Mouse (Mus musculus) intestine, postnatal 0 days (tissue): Measurements from ENCODE around the gene Itpr1. TPM values are rescaled to one million over a fixed set of nuclear protein-coding genes. Genes with fewer than 3 reads are reported as not detected.

Experiments
- ATAC-seq: fragments of 200-750 bp; cut with Nextera tagmentation; 2 replicates; pipeline ENCODE4 v1.8.0; 2017; ENCODE audit warnings: mild to moderate bottlenecking, moderate TSS enrichment, moderate library complexity
- H3K27ac ChIP-seq: fragments of 300-500 bp; sonication (generic); 2 replicates; pipeline ENCODE4 v1.5.1; 2014; ENCODE audit warnings: mild to moderate bottlenecking, low read depth, low read length, moderate library complexity
- H3K27me3 ChIP-seq: fragments of 300-500 bp; sonication (generic); replicated peaks from 2 replicates; pipeline ENCODE4 v1.6.1; 2014; ENCODE audit warnings: low read length, mixed read lengths; ENCODE audit not compliant: control insufficient read depth, insufficient read depth
- H3K36me3 ChIP-seq: fragments of 300-500 bp; sonication (generic); 2 replicates; pipeline ENCODE4 v1.6.1; 2014; ENCODE audit warnings: mild to moderate bottlenecking, moderate library complexity; ENCODE audit not compliant: control insufficient read depth, insufficient read depth
- H3K4me1 ChIP-seq: fragments of 300-500 bp; sonication (generic); replicated peaks from 2 replicates; pipeline ENCODE4 v1.6.1; 2014; ENCODE audit warnings: antibody characterized with exemption, low read length, mixed read lengths; ENCODE audit not compliant: control insufficient read depth, insufficient read depth
- H3K4me2 ChIP-seq: fragments of 300-500 bp; sonication (generic); replicated peaks from 2 replicates; pipeline ENCODE4 v1.6.1; 2014; ENCODE audit warnings: low read depth, mild to moderate bottlenecking, moderate library complexity
- H3K4me3 ChIP-seq: fragments of 300-500 bp; sonication (generic); 2 replicates; pipeline ENCODE4 v1.5.1; 2014; ENCODE audit warnings: low read depth, low read length
- H3K9ac ChIP-seq: fragments of 300-500 bp; sonication (generic); 2 replicates; pipeline ENCODE4 v1.6.1; 2014; ENCODE audit warnings: mild to moderate bottlenecking, low read depth, low read length
- H3K9me3 ChIP-seq: fragments of 300-500 bp; sonication (generic); 2 replicates; pipeline ENCODE4 v1.6.1; 2016; ENCODE audit warnings: mixed run types; ENCODE audit not compliant: control insufficient read depth
- CTCF ChIP-seq: sonication (generic); IDR thresholded peaks from 2 replicates; pipeline ENCODE4 v1.5.1; 2016; ENCODE audit warnings: low read depth, mild to moderate bottlenecking, control low read depth, antibody characterized with exemption, moderate library complexity
- WGBS: fragments of 180-500 bp; shearing (Covaris S2); extraction: QIAGEN DNeasy Blood & Tissue Kit; methylation state at CpG from one replicate; pipeline ENCODE4 v1.1.7; 2014; 5-methylcytosine and 5-hydroxymethylcytosine counted together
- microRNA-seq: library from miRNA; unstranded; fragments of <30 nt; microRNA quantifications from one replicate; pipeline ENCODE4, GENCODE M21; 2016
- polyA plus RNA-seq: library from polyadenylated mRNA; unstranded; fragments of >200 nt; fragmentation: Nextera tagmentation; extraction: Ambion mirVana; gene quantifications from 2 replicates; pipeline ENCODE4 v1.2.1, GENCODE M21; 2015

Gene Itpr1
- polyA plus RNA-seq, 1 experiment from 2014 or later, result 6.4 TPM

DNA sequence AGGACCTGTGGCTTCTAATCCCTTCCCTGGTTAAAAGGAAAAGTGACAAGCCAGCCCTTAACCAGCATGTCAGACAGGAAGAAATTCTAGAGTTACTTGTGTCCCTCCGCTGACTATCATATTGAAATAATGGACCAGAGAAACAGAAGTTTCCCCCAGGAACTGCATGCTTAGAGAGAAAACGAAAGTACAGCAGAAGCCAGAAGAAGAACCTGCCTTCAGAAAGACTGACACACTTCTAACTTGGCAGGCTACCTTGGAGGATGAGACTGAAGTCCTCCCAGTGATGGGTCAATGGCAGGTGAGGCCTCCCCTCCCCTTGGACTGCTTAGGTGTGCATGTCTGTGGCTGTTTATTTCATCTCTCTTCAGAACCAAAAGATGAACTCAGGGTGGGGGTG, 386.4 kb downstream of the Itpr1 start:
- H3K9ac ChIP-seq, result no peak overlapping the region
- TF ChIP-seq CTCF, result no peak
- H3K4me1 ChIP-seq, result no peaks in the 10 kb centered on the region
- no peak overlapping the region for H3K4me3 ChIP-seq
- 85% methylated on average over 2 of the region's 2 CpGs for WGBS
- ATAC-seq, result no peak
- no peaks in the 10 kb centered on the region for H3K36me3 ChIP-seq
- no peaks in the 10 kb centered on the region for H3K9me3 ChIP-seq
- no peaks in the 10 kb centered on the region for H3K27me3 ChIP-seq
- H3K4me2 ChIP-seq, result no peak overlapping the region
- H3K27ac ChIP-seq, result no peak overlapping the region

Small RNA genes lying within 50 kb of the gene (microRNA-seq; reads per million reads assigned to microRNA genes)
- not detected for gene Mir7661

Other genes starting within 250 kb of the Itpr1 start
- gene Setmar, start 148.1 kb upstream of the Itpr1 start, polyA plus RNA-seq, result 4.3 and 4.5 TPM in 2 replicates
- 30.1 and 30.2 TPM in 2 replicates for gene Sumf1, start 27.5 kb upstream of the Itpr1 start, polyA plus RNA-seq